Mouse (Mus musculus): ENCODE data around the gene Lamtor5. TPM values are rescaled to one million over a fixed set of nuclear protein-coding genes. Genes with fewer than 3 reads are reported as not detected.
"Not testable (repeated sequence)": the region's sequence is repeated elsewhere in the genome, so short reads cannot be mapped to it uniquely, and the experiment has no call there.

Gene Lamtor5
- total and polyA plus RNA-seq, 2 experiments from 2014 or later: 114 to 187 TPM

DNA sequence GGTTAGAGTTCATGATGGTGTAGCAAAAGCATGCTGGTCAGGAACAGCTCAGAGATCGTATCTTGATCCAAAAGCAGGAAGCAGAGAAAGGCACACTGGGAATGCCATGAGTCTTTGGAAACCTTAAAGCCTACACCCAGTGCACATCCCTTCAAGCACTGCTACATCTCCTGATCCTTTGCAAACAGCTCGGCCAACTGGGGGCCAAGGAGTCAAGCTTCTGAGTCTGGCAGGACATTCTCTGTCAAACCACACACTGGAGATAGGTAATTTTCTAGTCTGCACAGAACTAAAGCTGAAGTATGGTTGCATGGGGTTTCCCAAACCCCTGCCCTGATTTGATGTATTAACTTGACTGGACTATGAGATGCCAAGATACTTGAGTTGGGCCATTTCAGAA, 7.5 kb downstream of the Lamtor5 start:
- ATAC-seq (ENCODE audit: insufficient read depth, low read depth): no peak
- Histone ChIP-seq H3K27me3 (ENCODE audit: control insufficient read depth, insufficient read depth, low read length) (no peaks in the 10 kb centered on the region), H3K9me3 (replicated peaks; ENCODE audit: control insufficient read depth, low read length) (no peaks in the 10 kb centered on the region), H3K4me3 (ENCODE audit: low read depth, low read length) (no peak overlapping the region), H3K27ac (ENCODE audit: low read depth) (no peak overlapping the region), H3K36me3 (replicated peaks; ENCODE audit: control insufficient read depth, insufficient read depth, low read length) (peaks cover 24% of the 10 kb centered on the region), H3K4me2 (ENCODE audit: low read depth, low read length) (no peak overlapping the region), H3K9ac (replicated peaks; ENCODE audit: low read depth, low read length) (no peak overlapping the region), H3K4me1 (ENCODE audit: control insufficient read depth, insufficient read depth) (no peaks in the 10 kb centered on the region)
- 75% methylated on average over 2 of the region's 2 CpGs for WGBS
- DNase-seq (ENCODE audit: low spot score): no peak
- TF ChIP-seq CTCF (IDR thresholded peaks at IDR 0.05; ENCODE audit: low read depth) (no peak), EP300 (IDR thresholded peaks at IDR 0.05; ENCODE audit: low read depth) (no peak)

DNA sequence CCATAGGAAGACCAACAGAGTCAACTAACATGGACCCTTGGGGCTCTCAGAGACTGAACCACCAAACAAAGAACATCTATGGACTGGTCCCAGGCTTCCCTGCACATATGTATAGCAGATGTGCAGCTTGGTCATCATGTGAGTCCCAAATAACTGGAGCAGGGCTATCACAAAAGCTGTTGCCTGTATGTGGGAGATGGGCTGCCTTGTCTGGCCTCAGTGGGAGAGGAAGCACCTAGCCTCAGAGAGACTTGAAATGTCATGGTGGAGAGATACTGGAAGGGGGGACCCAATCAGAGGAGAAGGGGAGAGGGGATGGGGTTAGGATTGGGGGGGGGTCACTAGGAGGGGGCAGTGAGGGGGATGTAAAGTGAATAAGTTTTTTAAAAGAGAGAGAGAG, 8.7 kb downstream of the Lamtor5 start:
- no peak for ATAC-seq (ENCODE audit: insufficient read depth, low read depth)
- TF ChIP-seq EP300 (IDR thresholded peaks at IDR 0.05; ENCODE audit: low read depth) (no peak), CTCF (IDR thresholded peaks at IDR 0.05; ENCODE audit: low read depth) (no peak)
- no peak overlapping the region for H3K4me3 ChIP-seq (ENCODE audit: low read depth, low read length)
- H3K9ac ChIP-seq (replicated peaks; ENCODE audit: low read depth, low read length): no peak overlapping the region
- no peaks in the 10 kb centered on the region for H3K4me1 ChIP-seq (ENCODE audit: control insufficient read depth, insufficient read depth)
- H3K27me3 ChIP-seq (ENCODE audit: control insufficient read depth, insufficient read depth, low read length): no peaks in the 10 kb centered on the region
- no peak overlapping the region for H3K27ac ChIP-seq (ENCODE audit: low read depth)
- no peak overlapping the region for H3K4me2 ChIP-seq (ENCODE audit: low read depth, low read length)
- peaks cover 14% of the 10 kb centered on the region for H3K36me3 ChIP-seq (replicated peaks; ENCODE audit: control insufficient read depth, insufficient read depth, low read length)
- no peak for DNase-seq (ENCODE audit: low spot score)
- no peaks in the 10 kb centered on the region for H3K9me3 ChIP-seq (replicated peaks; ENCODE audit: control insufficient read depth, low read length)

DNA sequence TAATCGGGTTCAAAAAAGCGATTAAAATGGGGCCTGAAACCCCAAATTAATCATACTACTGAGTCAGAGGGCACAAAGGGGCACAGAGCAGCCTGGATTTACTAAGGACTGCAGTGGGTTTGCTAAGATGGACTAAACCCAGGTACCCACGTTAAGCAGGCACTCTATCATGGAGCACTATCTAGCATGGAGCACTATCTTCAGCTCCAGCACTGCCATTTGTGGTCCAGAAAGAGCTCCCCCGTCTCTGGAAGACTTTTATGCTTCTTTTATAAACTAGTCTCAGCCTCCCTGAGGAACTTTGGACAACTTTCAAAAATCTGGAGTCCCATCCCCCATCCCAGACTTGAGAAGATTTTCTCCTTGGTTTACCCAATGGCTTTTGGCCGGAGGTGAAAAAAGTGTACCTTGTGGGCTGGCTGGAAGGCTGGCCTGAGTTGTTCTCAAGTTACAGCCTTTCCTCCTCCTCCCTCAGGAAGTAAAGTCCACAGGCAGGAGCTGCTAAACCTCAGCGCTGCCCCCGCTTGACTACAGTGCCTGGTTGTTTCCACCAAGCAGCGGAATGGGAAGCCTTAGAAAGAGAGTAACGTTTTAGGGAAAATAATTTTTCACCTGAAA, 12.2 kb downstream of the Lamtor5 start, which contains the start of gene Slc16a4:
Gene Slc16a4 (plus strand): TSS at position 467 of the 618 bp plus-strand sequence.
- Histone ChIP-seq H3K36me3 (replicated peaks; ENCODE audit: control insufficient read depth, insufficient read depth, low read length) (no peaks in the 10 kb centered on the region), H3K9me3 (replicated peaks; ENCODE audit: control insufficient read depth, low read length) (no peaks in the 10 kb centered on the region), H3K27me3 (ENCODE audit: control insufficient read depth, insufficient read depth, low read length) (no peaks in the 10 kb centered on the region), H3K4me2 (ENCODE audit: low read depth, low read length) (no peak within 1 kb of the TSS), H3K4me1 (ENCODE audit: control insufficient read depth, insufficient read depth) (no peaks in the 10 kb centered on the region), H3K27ac (ENCODE audit: low read depth) (no peak within 1 kb of the TSS), H3K4me3 (ENCODE audit: low read depth, low read length) (no peak within 1 kb of the TSS), H3K9ac (replicated peaks; ENCODE audit: low read depth, low read length) (no peak within 1 kb of the TSS)
- TF ChIP-seq EP300 (IDR thresholded peaks at IDR 0.05; ENCODE audit: low read depth) (no peak), CTCF (IDR thresholded peaks at IDR 0.05; ENCODE audit: low read depth) (no peak)
- ATAC-seq (ENCODE audit: insufficient read depth, low read depth) (peak; percentile 36; the same call in 1 of the 2 replicates), DNase-seq (ENCODE audit: low spot score) (peak; percentile 24)
- 27% methylated on average over 9 of the region's 9 CpGs for WGBS

DNA sequence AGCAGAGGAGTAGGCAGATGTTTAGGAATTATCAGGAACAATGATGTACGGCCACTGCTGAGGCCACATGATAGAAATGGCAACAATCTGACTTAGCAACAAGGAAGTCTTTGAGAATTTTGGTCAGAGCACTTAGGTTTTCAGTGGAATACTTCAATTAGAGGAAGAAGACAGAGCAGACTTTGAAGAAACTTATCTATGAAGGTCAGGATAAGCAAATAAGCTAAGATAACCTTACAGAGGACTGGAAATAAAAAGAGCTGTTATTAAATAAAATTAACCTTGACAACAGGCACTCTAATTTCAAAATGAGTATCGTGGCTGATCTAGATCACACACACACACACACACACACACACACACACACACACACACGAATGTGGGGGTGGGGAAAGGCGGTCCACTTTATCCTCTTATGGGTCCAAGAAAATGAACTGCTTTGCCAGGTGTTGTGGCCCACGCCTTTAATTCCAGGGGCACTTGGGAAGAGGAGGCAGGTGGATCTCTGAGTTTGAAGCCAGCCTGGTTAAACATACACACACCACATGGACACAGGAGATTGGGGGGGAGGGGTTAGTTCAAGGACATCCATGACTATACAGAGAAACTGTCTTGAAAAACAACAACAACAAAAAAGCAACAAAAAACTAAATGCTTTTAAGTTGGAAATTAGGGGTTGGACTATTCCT, 17.2 kb downstream of the Lamtor5 start:
- WGBS: 77% methylated on average over 5 of the region's 5 CpGs
- ATAC-seq (ENCODE audit: insufficient read depth, low read depth) (no peak), DNase-seq (ENCODE audit: low spot score) (no peak)
- Histone ChIP-seq H3K27me3 (ENCODE audit: control insufficient read depth, insufficient read depth, low read length) (no peaks in the 10 kb centered on the region), H3K9me3 (replicated peaks; ENCODE audit: control insufficient read depth, low read length) (no peaks in the 10 kb centered on the region), H3K36me3 (replicated peaks; ENCODE audit: control insufficient read depth, insufficient read depth, low read length) (0 out of 2 replicates have a peak, but pooled peaks cover 4% of the 10 kb centered on the region), H3K4me1 (ENCODE audit: control insufficient read depth, insufficient read depth) (peaks cover 7% of the 10 kb centered on the region; the same call in 1 of the 2 replicates), H3K4me2 (ENCODE audit: low read depth, low read length) (no peak overlapping the region), H3K9ac (replicated peaks; ENCODE audit: low read depth, low read length) (no peak overlapping the region), H3K27ac (ENCODE audit: low read depth) (no peak overlapping the region), H3K4me3 (ENCODE audit: low read depth, low read length) (no peak overlapping the region)
- no peak for TF ChIP-seq EP300 (IDR thresholded peaks at IDR 0.05; ENCODE audit: low read depth)
- no peak for TF ChIP-seq CTCF (IDR thresholded peaks at IDR 0.05; ENCODE audit: low read depth)

DNA sequence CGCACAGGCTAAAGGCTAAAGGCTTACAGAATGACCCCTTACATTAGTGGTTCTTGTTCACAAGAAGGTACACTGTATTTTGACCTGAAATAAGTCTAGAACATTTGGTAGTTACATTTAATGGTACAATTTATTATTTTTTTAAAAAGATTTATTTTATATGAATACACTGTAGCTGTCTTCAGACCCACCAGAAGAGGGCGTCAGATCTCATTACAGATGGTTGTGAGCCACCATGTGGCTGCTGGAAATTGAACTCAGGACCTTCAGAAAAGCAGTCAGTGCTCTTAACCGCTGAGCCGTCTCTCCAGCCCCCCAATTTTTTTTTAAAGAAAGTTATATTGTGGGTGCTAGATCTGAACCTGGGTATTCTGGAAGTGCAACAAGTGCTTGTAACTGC, 18.3 kb downstream of the Lamtor5 start:
- not testable (repeated sequence) for H3K4me3 ChIP-seq (ENCODE audit: low read depth, low read length); H3K36me3 ChIP-seq (replicated peaks; ENCODE audit: control insufficient read depth, insufficient read depth, low read length); H3K4me2 ChIP-seq (ENCODE audit: low read depth, low read length); H3K27me3 ChIP-seq (ENCODE audit: control insufficient read depth, insufficient read depth, low read length); H3K4me1 ChIP-seq (ENCODE audit: control insufficient read depth, insufficient read depth); ATAC-seq (ENCODE audit: insufficient read depth, low read depth); H3K9ac ChIP-seq (replicated peaks; ENCODE audit: low read depth, low read length); H3K27ac ChIP-seq (ENCODE audit: low read depth); H3K9me3 ChIP-seq (replicated peaks; ENCODE audit: control insufficient read depth, low read length); DNase-seq (ENCODE audit: low spot score)
- 74% methylated on average over 4 of the region's 4 CpGs for WGBS
